Mouse (Mus musculus) liver, adult 2 months (tissue): ENCODE data around the gene Trim5.

Source experiments
- CTCF ChIP-seq: fragments of 200-500 bp; IDR thresholded peaks from 2 replicates; pipeline ENCODE4 v1.5.1; 2011; ENCODE audit warnings: low read depth, low read length, control low read depth
- POLR2A ChIP-seq: fragments of 200-500 bp; IDR thresholded peaks from 2 replicates; pipeline ENCODE4 v1.6.1; 2011; ENCODE audit warnings: low read length, control low read depth; ENCODE audit not compliant: insufficient read depth; ENCODE audit errors: extremely low read depth

DNA sequence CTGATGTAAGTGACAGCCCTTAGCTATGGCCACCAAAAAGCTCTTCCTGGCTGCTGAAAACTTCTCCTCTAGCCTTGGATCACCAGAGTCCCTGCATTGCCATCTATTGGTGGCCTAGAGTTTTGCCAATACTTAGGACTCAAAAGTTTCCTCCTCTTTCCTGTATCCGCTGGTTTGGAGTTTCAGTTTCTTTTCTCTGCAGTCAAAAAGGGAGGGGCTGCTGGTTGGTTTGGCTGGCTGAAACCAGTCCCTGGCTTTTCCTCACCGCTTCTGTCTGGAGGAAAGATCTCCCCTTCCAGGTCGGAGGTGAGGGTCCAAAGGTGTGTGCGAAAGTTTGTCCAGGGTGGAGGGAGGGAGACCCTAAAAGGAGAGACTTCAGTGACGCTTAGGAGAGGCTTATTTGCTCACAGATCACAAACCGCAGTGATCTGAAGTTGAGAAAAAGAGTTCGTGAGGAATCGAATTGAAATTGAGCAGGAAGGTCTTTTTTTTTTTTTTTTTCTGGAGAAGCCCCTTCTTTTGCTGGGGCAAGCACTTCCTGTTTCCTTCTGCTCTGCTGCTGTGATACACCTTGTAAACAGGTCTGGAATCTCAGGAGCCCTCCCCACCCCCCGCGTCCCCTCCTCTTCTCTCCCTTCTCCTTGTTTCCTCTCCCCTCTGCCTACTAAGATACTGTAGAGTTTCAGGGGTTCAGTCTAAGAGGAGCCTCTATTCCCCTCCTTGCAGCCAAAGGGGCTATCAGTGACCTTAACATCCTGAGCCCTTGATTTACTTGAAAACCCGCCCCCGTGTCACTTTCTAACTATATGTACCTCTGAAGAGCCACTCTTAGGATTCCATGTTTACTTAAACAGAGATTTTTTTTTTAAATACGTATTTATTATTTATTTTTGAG, 43.4 kb downstream of the Trim5 start, which contains the start of gene Trim34a:
- TF ChIP-seq POLR2A, result no peak
- 0 out of 2 replicates have a peak, but pooled peaks have one; percentile 15 for TF ChIP-seq CTCF
